Mouse (Mus musculus): ENCODE results near the gene Syt14. TPM values are rescaled to one million over a fixed set of nuclear protein-coding genes. Genes with fewer than 3 reads are reported as not detected.

The Syt14 gene
- polyA plus RNA-seq (2011; ENCODE audit: insufficient read depth, insufficient read length, low read depth, missing spikeins) = 12.8 and 14.7 TPM in 2 replicates

- Histone ChIP-seq H3K9me3 (replicated peaks; ENCODE audit: control insufficient read depth, insufficient read depth, low read length, poor library complexity, severe bottlenecking) (no peaks in the 10 kb centered on the region), H3K27me3 (ENCODE audit: control insufficient read depth, insufficient read depth, low read length, poor library complexity, severe bottlenecking) (no peaks in the 10 kb centered on the region), H3K36me3 (ENCODE audit: control insufficient read depth, insufficient read depth, low read length, poor library complexity, severe bottlenecking) (no peaks in the 10 kb centered on the region), H3K27ac (ENCODE audit: insufficient read depth, low read length) (peak within 1 kb of the TSS; percentile 1; the same call in 1 of the 2 replicates), H3K9ac (ENCODE audit: low read depth, poor library complexity, severe bottlenecking) (peak within 1 kb of the TSS; percentile 45), H3K4me3 (ENCODE audit: low read depth, low read length) (peak within 1 kb of the TSS; percentile 87), H3K4me1 (ENCODE audit: control insufficient read depth, insufficient read depth, low read length) (no peaks in the 10 kb centered on the region)
- TF ChIP-seq CTCF (IDR thresholded peaks at IDR 0.05; ENCODE audit: low read depth, low read length) = no peak
- TF ChIP-seq EP300 (IDR thresholded peaks at IDR 0.05; ENCODE audit: insufficient read depth, low read depth, low read length) = peak; percentile 32; the same call in 1 of the 2 replicates
These were observed at the start of gene Syt14 for GRCm38 (mm10) chr1:193035371-193036238. Gene Syt14 (minus strand): TSS chr1:193035775.

DNA sequence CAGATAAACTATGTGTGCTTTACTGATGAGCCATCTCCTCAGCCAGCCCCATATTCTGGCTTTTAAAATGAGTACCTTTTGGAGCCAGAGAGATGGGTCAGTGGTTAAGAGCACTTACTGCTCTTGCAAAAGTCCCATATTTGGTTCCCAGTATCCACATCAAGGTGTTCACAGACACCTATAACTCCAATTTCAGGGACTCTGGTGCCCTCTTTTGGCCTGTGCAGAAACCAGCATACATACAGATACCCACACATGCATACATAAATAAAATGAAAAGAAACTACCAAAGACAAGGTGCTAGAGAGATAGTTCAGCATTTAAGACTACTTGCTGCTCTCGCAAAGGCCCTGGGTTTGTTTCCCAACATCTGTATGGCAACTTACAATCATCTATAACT, 48.4 kb upstream of the Syt14 start:
- no peak overlapping the region for H3K9ac ChIP-seq (ENCODE audit: low read depth, poor library complexity, severe bottlenecking)
- no peaks in the 10 kb centered on the region for H3K4me1 ChIP-seq (ENCODE audit: control insufficient read depth, insufficient read depth, low read length)
- TF ChIP-seq CTCF (IDR thresholded peaks at IDR 0.05; ENCODE audit: low read depth, low read length) (no peak), EP300 (IDR thresholded peaks at IDR 0.05; ENCODE audit: insufficient read depth, low read depth, low read length) (no peak), POLR2A (IDR thresholded peaks at IDR 0.05; ENCODE audit: insufficient read depth, low read length) (no peak)
- no peaks in the 10 kb centered on the region for H3K9me3 ChIP-seq (replicated peaks; ENCODE audit: control insufficient read depth, insufficient read depth, low read length, poor library complexity, severe bottlenecking)
- H3K4me3 ChIP-seq (ENCODE audit: low read depth, low read length) = no peak overlapping the region
- no peaks in the 10 kb centered on the region; the same call in 1 of the 2 replicates for H3K27me3 ChIP-seq (ENCODE audit: control insufficient read depth, insufficient read depth, low read length, poor library complexity, severe bottlenecking)
- no peaks in the 10 kb centered on the region for H3K36me3 ChIP-seq (ENCODE audit: control insufficient read depth, insufficient read depth, low read length, poor library complexity, severe bottlenecking)
- H3K27ac ChIP-seq (ENCODE audit: insufficient read depth, low read length) = no peak overlapping the region

GRCm38 (mm10) chr1:193083051-193083450, 47.5 kb upstream of the Syt14 start:
- TF ChIP-seq CTCF (IDR thresholded peaks at IDR 0.05; ENCODE audit: low read depth, low read length) (no peak), EP300 (IDR thresholded peaks at IDR 0.05; ENCODE audit: insufficient read depth, low read depth, low read length) (no peak), POLR2A (IDR thresholded peaks at IDR 0.05; ENCODE audit: insufficient read depth, low read length) (no peak)
- H3K4me3 ChIP-seq (ENCODE audit: low read depth, low read length) = no peak overlapping the region
- no peaks in the 10 kb centered on the region for H3K36me3 ChIP-seq (ENCODE audit: control insufficient read depth, insufficient read depth, low read length, poor library complexity, severe bottlenecking)
- no peak overlapping the region for H3K9ac ChIP-seq (ENCODE audit: low read depth, poor library complexity, severe bottlenecking)
- no peaks in the 10 kb centered on the region; the same call in 1 of the 2 replicates for H3K27me3 ChIP-seq (ENCODE audit: control insufficient read depth, insufficient read depth, low read length, poor library complexity, severe bottlenecking)
- no peaks in the 10 kb centered on the region for H3K4me1 ChIP-seq (ENCODE audit: control insufficient read depth, insufficient read depth, low read length)
- H3K9me3 ChIP-seq (replicated peaks; ENCODE audit: control insufficient read depth, insufficient read depth, low read length, poor library complexity, severe bottlenecking) = no peaks in the 10 kb centered on the region
- no peak overlapping the region for H3K27ac ChIP-seq (ENCODE audit: insufficient read depth, low read length)

DNA sequence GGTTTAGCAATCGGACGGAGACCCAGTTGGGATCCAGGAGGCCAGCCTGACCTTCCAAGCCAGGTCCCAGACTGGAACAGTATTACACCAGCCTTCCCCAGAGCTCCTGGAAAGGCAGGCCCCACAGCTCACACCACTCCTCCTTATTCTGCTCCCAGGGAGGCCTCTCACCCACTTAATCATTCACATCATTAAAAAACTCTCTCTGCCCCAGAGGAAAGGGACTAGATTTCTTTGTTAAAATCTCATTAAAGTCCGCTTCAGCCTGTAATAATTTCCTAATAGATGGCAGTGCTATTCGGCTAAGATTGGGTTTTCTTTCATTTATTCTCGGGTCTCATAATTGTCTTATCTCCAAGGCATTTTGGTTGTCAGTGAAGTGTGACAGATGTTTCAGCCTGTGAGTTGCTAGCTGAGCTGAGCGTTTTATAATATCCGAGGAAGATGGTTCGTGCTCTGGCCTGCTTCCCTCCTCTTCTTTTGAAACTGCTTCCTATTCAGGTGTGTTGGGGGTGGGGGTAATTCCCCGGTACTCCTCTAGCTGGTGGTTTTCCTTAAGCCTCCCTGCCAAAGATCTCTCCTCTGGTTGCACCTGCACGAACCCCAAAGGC, 46.8 kb upstream of the Syt14 start:
- Histone ChIP-seq H3K4me1 (ENCODE audit: control insufficient read depth, insufficient read depth, low read length) (no peaks in the 10 kb centered on the region), H3K9ac (ENCODE audit: low read depth, poor library complexity, severe bottlenecking) (no peak overlapping the region), H3K36me3 (ENCODE audit: control insufficient read depth, insufficient read depth, low read length, poor library complexity, severe bottlenecking) (no peaks in the 10 kb centered on the region)

GRCm38 (mm10) chr1:193062618-193063017, 27.0 kb upstream of the Syt14 start:
- H3K36me3 ChIP-seq (ENCODE audit: control insufficient read depth, insufficient read depth, low read length, poor library complexity, severe bottlenecking) = no peaks in the 10 kb centered on the region

More for the DNA sequence above, 46.8 kb upstream of the Syt14 start:
- H3K27me3 ChIP-seq (ENCODE audit: control insufficient read depth, insufficient read depth, low read length, poor library complexity, severe bottlenecking) = no peaks in the 10 kb centered on the region; the same call in 1 of the 2 replicates
- TF ChIP-seq POLR2A (IDR thresholded peaks at IDR 0.05; ENCODE audit: insufficient read depth, low read length) (no peak), CTCF (IDR thresholded peaks at IDR 0.05; ENCODE audit: low read depth, low read length) (no peak), EP300 (IDR thresholded peaks at IDR 0.05; ENCODE audit: insufficient read depth, low read depth, low read length) (no peak)
- no peaks in the 10 kb centered on the region for H3K9me3 ChIP-seq (replicated peaks; ENCODE audit: control insufficient read depth, insufficient read depth, low read length, poor library complexity, severe bottlenecking)
- H3K4me3 ChIP-seq (ENCODE audit: low read depth, low read length) = no peak overlapping the region
- no peak overlapping the region for H3K27ac ChIP-seq (ENCODE audit: insufficient read depth, low read length)

GRCm38 (mm10) chr1:193060167-193060566, 24.6 kb upstream of the Syt14 start:
- no peaks in the 10 kb centered on the region for H3K36me3 ChIP-seq (ENCODE audit: control insufficient read depth, insufficient read depth, low read length, poor library complexity, severe bottlenecking)
- no peak overlapping the region for H3K4me3 ChIP-seq (ENCODE audit: low read depth, low read length)
- no peaks in the 10 kb centered on the region for H3K4me1 ChIP-seq (ENCODE audit: control insufficient read depth, insufficient read depth, low read length)
- no peak overlapping the region for H3K27ac ChIP-seq (ENCODE audit: insufficient read depth, low read length)
- no peak overlapping the region for H3K9ac ChIP-seq (ENCODE audit: low read depth, poor library complexity, severe bottlenecking)
- TF ChIP-seq POLR2A (IDR thresholded peaks at IDR 0.05; ENCODE audit: insufficient read depth, low read length) (no peak), CTCF (IDR thresholded peaks at IDR 0.05; ENCODE audit: low read depth, low read length) (no peak), EP300 (IDR thresholded peaks at IDR 0.05; ENCODE audit: insufficient read depth, low read depth, low read length) (no peak)
- H3K9me3 ChIP-seq (replicated peaks; ENCODE audit: control insufficient read depth, insufficient read depth, low read length, poor library complexity, severe bottlenecking) = no peaks in the 10 kb centered on the region
- H3K27me3 ChIP-seq (ENCODE audit: control insufficient read depth, insufficient read depth, low read length, poor library complexity, severe bottlenecking) = no peaks in the 10 kb centered on the region

More at GRCm38 (mm10) chr1:193062618-193063017, 27.0 kb upstream of the Syt14 start:
- H3K4me3 ChIP-seq (ENCODE audit: low read depth, low read length) = no peak overlapping the region
- no peaks in the 10 kb centered on the region for H3K4me1 ChIP-seq (ENCODE audit: control insufficient read depth, insufficient read depth, low read length)
- H3K27me3 ChIP-seq (ENCODE audit: control insufficient read depth, insufficient read depth, low read length, poor library complexity, severe bottlenecking) = no peaks in the 10 kb centered on the region
- H3K9ac ChIP-seq (ENCODE audit: low read depth, poor library complexity, severe bottlenecking) = no peak overlapping the region
- H3K27ac ChIP-seq (ENCODE audit: insufficient read depth, low read length) = no peak overlapping the region
- no peak for TF ChIP-seq EP300 (IDR thresholded peaks at IDR 0.05; ENCODE audit: insufficient read depth, low read depth, low read length)
- no peak for TF ChIP-seq CTCF (IDR thresholded peaks at IDR 0.05; ENCODE audit: low read depth, low read length)
- H3K9me3 ChIP-seq (replicated peaks; ENCODE audit: control insufficient read depth, insufficient read depth, low read length, poor library complexity, severe bottlenecking) = no peaks in the 10 kb centered on the region
